Mouse (Mus musculus) G1E-ER4 (cell line): Measurements from ENCODE around the gene Galnt10. TPM values are rescaled to one million over a fixed set of nuclear protein-coding genes. Genes with fewer than 3 reads are reported as not detected.
A peak's percentile ranks its signal among the peaks of the same experiment; 100 is the strongest.

Experiments used
- GATA1 ChIP-seq: IDR thresholded peaks from one replicate; pipeline ENCODE4 v1.8.0; 2012; ENCODE audit warnings: low read length, inconsistent platforms
- polyA plus RNA-seq: library from polyadenylated mRNA; stranded (reverse); fragments of >175 nt; gene quantifications from 2 replicates; pipeline ENCODE4 v1.2.3, GENCODE M21; 2012

Gene Galnt10
- polyA plus RNA-seq, 1 experiment, result 18.5 TPM

DNA sequence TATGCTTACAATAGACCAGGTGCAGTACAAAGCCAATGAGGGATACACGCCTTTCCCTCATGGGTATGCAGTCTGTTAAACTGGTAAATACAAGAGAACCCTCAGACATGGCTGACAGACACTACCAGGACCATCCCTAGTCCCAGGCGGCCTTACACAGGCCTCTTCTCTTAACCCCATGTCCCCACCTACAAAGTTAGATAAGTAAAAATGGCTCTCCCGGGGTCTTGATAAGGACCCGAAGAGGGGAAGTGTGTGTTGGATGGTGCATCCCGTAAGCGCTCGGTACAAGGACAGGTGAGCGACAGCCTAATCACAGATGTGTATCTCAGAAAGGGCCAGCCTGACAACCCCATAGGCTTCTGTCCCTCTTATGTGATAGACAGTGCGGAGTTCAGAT is 42.0 kb downstream of the Galnt10 start:
- no peak for TF ChIP-seq GATA1

- TF ChIP-seq GATA1, result no peak
Measured at GRCm38 (mm10) chr11:57688179-57688929, 43.1 kb downstream of the Galnt10 start.

DNA sequence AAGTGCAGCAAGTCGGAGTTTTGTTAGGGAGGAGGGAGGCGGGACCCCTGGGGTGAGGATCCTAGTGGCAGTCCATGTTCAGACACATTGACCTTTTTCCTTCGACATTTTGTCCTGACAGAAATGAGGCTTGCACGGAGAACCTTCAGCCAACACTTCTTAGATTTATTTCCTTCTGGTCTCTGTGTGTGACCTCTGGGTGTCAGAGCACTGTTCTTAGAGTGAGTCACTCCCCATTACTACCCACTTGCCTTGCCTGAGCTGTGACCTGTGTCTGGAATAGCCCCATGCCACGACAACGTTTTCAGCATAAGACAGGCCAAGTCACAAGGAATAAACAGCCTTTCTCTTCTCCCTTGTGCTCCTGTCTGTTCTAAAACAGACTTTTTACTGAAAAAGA is 44.6 kb downstream of the Galnt10 start:
- no peak for TF ChIP-seq GATA1

- no peak for TF ChIP-seq GATA1
Measured at GRCm38 (mm10) chr11:57690836-57691235, 45.6 kb downstream of the Galnt10 start.

- no peak for TF ChIP-seq GATA1
Measured at GRCm38 (mm10) chr11:57691939-57692338, 46.7 kb downstream of the Galnt10 start.

- no peak for TF ChIP-seq GATA1
Measured at GRCm38 (mm10) chr11:57692726-57693125, 47.5 kb downstream of the Galnt10 start.

DNA sequence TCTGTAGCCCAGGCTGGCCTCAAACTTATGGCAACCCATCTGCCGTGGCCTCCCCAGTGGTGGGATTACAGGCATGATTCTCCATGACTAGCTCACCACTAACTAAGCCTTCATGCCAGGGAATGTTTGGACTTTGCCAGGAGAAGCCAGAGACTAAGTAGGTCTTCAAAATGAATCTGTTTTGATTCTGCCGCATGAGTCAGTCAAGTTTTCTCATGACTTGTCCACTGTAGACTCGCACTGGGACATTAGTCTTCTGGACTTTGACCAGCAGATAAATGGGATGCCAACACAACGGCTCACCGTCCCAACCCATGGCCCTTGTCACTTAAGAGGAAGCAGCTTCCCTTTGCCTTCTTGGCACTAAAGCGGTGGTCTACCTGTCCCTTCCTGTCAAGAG is 49.2 kb downstream of the Galnt10 start:
- TF ChIP-seq GATA1, result no peak

DNA sequence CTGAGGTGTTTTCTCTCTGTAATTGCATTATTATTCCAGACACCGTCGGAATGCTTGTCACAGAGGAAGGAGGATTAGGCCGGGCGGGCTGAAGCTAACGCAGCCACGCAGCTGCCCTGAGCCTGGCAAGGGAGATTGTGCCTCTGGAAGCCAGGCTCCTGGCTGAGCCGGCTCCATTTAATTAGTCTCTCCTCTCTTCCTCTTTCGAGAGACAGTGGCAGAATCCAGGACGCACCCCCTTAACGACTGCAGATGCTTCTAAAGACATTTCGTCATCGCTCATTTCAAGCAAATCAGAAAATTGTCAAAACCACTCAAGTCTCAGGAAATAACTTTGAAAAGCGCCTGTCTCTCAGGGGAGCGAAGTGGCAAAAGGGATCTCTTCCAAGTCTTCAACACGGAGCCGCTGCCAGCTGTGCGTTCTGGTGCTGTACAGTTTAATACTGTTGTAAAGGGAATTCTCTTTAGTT is 51.0 kb downstream of the Galnt10 start:
- TF ChIP-seq GATA1, result no peak

DNA sequence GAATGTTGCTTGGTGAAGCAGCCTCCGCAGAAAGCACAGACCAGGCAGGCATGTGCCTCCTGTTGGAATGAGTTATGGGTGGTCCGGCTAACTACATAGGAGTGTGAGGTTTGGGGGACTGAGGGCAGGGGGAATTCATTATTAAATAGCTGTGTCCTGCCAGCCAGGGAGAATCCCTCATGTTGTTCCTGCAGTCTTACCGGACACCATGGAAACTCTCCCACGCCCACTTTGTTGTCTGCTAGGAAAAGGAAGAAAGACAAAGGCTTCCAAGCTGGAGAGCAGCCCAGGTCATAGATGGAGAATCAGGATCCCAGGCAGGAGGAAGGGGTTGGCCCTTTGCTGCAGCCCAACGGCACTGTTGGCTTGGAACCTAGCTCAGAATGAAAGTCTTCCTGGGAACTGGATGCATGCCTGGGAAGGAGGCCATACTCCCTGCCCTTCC is 51.6 kb downstream of the Galnt10 start:
- no peak for TF ChIP-seq GATA1

GRCm38 (mm10) chr11:57700114-57700513 is 54.9 kb downstream of the Galnt10 start:
- no peak for TF ChIP-seq GATA1

DNA sequence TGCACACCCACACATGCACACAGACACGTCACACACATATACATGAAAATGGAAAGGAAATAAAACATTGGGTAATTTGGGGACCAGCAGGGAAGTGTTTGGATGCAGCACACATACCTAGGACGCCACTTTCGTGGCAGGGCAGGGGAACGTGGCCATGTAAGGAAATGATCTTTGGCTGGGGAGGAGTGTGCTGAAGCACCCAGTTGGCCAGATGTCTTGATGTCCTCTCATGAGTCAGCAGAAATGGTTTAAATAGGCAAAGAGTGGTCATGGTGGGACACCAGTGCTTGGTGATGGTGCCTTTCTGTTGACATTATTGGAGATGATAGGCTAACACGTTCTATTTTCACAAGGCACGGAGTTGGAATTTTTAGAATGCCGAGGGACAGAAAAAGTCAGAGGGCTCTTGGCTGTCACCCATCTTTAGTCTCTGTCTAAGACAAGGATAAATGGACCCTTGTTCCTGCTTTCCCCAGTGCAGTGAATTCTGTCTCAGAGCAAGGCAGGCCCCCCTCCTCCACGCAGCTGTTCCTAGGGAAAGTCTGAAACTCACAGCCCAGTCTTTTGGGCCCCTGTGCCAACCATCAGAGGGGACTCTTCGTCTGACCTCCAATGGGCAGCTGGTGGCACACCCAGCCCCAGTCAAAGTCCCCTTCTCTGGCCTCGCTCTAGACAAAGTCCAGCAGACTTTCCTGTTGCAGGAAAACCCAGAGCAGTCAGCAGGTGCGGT is 56.1 kb downstream of the Galnt10 start:
- TF ChIP-seq GATA1, result no peak

DNA sequence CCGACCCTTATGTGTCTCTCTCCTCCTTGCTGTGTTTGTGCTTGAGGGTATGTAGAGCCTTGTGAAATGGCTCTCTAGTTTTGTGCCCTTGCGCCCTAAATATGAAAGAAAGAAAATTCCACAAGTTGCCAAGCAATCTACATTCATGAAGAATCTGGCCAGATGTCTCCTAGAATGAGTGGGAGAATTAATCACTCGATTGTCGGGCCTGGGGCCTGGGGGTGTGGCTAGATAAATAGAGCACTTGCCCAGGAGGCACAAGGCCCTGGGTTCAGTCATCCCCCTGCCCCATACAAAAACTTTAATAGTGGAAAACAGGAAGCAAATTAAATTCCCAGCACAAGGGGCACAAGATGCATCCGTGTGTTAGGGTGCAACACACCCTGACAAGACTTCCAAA is 56.7 kb downstream of the Galnt10 start:
- no peak for TF ChIP-seq GATA1

- no peak for TF ChIP-seq GATA1
Measured at GRCm38 (mm10) chr11:57706620-57707019, 61.4 kb downstream of the Galnt10 start.

DNA sequence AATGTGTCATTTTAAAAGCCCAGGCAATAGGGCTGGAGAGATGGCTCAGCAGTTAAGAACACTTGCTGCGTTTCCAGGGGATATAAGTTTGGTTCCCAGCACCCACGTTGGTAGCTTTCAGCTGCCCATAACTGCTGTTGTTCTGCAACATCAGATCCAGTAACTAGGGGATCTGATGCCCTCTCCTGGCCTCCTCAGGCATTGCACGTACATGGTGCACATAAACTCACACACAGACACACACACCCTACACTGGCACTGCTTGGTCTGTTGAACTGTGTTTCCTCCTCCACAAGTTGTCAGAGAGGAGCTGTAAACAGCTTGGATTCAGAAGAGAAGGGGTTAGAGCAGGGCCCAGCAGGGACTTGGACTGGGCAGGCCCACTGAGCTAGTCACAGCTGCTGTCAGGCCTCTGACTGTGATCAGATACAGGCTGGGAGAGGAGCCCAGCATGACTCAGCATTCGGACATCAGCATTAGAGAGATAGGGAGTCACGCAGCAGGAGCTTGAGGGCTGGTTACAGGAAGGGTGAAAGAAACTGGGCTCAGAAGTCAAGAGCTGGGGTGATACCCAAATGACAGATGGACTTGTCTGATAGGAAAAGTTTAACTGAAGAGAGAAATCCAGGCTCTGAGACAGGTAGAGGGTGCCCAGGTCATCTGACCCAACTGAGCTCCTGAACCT is 62.0 kb downstream of the Galnt10 start:
- TF ChIP-seq GATA1, result peak; percentile 63

DNA sequence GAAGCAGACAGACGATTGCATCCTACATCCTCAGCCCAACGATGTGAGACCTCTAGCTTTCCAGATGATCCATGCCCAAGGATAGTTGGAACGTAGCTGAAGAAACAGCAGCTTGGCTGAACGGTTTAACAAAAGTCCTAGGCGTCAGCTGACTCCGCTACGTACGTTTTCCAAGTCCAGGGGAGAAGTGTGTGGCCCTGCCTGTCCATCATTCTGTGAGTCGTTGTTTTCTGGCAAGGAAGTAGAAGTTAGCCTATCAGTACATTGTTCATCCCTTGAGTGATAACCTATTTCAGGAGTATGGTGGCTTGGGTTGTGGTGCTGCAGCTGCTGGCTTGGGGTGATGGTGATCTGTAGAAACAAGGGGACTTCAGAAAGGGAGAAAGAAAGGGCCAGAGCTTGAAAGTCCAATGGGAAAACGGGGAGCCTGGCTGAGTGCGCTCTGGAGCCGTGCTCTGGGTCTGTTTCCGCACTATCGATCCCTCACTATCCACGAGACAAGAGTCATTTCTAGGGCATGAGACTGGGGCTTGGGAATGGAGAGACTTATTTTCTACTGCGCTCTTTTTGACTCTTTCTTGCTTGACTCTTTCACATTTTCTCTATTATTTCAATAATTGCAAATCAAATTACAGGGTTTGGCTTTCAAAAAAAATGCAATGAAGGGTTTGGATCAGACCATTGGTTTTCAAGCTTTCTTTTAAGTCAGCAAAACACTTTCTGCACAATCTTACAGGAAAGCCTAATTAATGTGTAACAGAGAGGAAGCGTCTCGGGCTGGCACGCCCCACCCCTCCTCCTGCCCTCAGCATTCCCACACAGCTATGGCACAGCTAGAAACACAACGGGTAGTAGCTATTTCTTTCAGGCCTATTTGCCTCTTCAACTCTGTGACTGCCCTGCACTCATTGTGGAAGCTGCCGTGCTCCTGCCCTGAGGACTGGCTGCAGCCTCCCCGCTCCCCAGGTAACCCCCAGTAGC is 63.2 kb downstream of the Galnt10 start:
- no peak for TF ChIP-seq GATA1
